Mouse (Mus musculus): ENCODE results near the gene Bsg. TPM values are rescaled to one million over a fixed set of nuclear protein-coding genes. Genes with fewer than 3 reads are reported as not detected.

The Bsg gene
- total and polyA plus RNA-seq, 3 experiments = 318 to 700 (median 346) TPM

DNA sequence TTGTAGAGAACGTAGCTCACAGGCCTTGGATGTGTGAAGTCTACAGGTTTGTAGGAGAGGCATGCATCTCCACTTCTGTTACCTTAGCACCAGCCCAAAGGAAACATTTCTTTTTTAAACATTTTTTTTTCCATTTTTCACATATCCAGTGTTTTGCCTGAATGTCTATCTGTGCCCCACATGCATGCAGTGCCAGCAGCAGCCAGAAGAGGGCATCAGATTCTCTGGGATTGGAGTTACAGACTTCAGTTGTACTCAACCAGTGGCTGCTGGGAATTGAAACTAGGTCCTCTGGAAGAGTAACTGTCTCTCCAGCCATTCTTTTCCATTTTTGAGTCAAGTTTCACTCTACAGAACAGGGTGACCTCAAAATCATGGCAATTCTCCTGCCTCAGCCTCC, 28.2 kb downstream of the Bsg start:
- no peaks in the 10 kb centered on the region for H3K9me3 ChIP-seq (replicated peaks; ENCODE audit: insufficient read depth, low read length)
- no peaks in the 10 kb centered on the region for H3K79me2 ChIP-seq (ENCODE audit: control insufficient read depth, insufficient read depth, low read length, poor library complexity)
- H3K36me3 ChIP-seq (ENCODE audit: control insufficient read depth in 1 of 2, insufficient read depth in 2 of 2, low read length in 2 of 2) = no peaks in the 10 kb centered on the region; a peak in 1 of 4 replicates
- no peak overlapping the region for H3K27ac ChIP-seq (ENCODE audit: control insufficient read depth, low read depth, low read length)
- H3K4me1 ChIP-seq (ENCODE audit: control insufficient read depth in 1 of 2, insufficient read depth in 2 of 2, low read length in 2 of 2) = no peaks in the 10 kb centered on the region
- no peak overlapping the region for H3K9ac ChIP-seq (ENCODE audit: control insufficient read depth, low read depth, low read length, poor library complexity, severe bottlenecking)
- no peaks in the 10 kb centered on the region for H3K27me3 ChIP-seq (ENCODE audit: control insufficient read depth in 1 of 2, insufficient read depth in 2 of 2, low read length in 2 of 2)
- peak; percentile 80 to 90 (median 80) for TF ChIP-seq CTCF (IDR thresholded peaks at IDR 0.05 in 2 of 3, conservative IDR thresholded peaks at IDR 0.05 in 1 of 3; ENCODE audit: control insufficient read depth in 1 of 3, insufficient read depth in 1 of 3, low read depth in 2 of 3, low read length in 3 of 3, poor library complexity in 1 of 3, severe bottlenecking in 1 of 3)
- no peak for TF ChIP-seq CHD1 (IDR thresholded peaks at IDR 0.05; ENCODE audit: low read depth, low read length)
- no peak for TF ChIP-seq NELFE (IDR thresholded peaks at IDR 0.05; ENCODE audit: low read depth, low read length)
- peak; percentile 41; the same call in 1 of the 2 replicates for TF ChIP-seq ZC3H11A (IDR thresholded peaks at IDR 0.05; ENCODE audit: low read depth, low read length)
- no peak for TF ChIP-seq MYC (IDR thresholded peaks at IDR 0.05; ENCODE audit: low read depth, low read length)
- no peak for TF ChIP-seq MAZ (IDR thresholded peaks at IDR 0.05; ENCODE audit: low read depth, low read length)
- no peak for TF ChIP-seq MAFK (IDR thresholded peaks at IDR 0.05; ENCODE audit: borderline replicate concordance, low read depth, low read length)
- TF ChIP-seq TAL1 (IDR thresholded peaks at IDR 0.05; ENCODE audit: low read length) = no peak
- TF ChIP-seq SMC3 (IDR thresholded peaks at IDR 0.05; ENCODE audit: low read depth, low read length) = peak; percentile 77
- TF ChIP-seq RCOR1 (IDR thresholded peaks at IDR 0.05; ENCODE audit: low read depth, low read length) = no peak
- no peak for TF ChIP-seq HCFC1 (IDR thresholded peaks at IDR 0.05; ENCODE audit: low read depth, low read length)
- TF ChIP-seq RAD21 (IDR thresholded peaks at IDR 0.05; ENCODE audit: low read depth, low read length) = peak; percentile 60
- TF ChIP-seq SIN3A (IDR thresholded peaks at IDR 0.05; ENCODE audit: low read length) = no peak; the same call in 1 of the 2 replicates
- DNase-seq (ENCODE audit: low read depth, low spot score) = peak; percentile 67
- H3K4me3 ChIP-seq (ENCODE audit: control insufficient read depth in 1 of 2, insufficient read depth in 1 of 2, low read depth in 2 of 2, low read length in 2 of 2) = no peak overlapping the region

- TF ChIP-seq USF1 (IDR thresholded peaks at IDR 0.05; ENCODE audit: low read depth, low read length) (no peak), HCFC1 (IDR thresholded peaks at IDR 0.05; ENCODE audit: low read depth, low read length) (no peak), POLR2AphosphoS2 (IDR thresholded peaks at IDR 0.05; ENCODE audit: low read length) (no peak), CTCF (IDR thresholded peaks at IDR 0.05 in 2 of 3, conservative IDR thresholded peaks at IDR 0.05 in 1 of 3; ENCODE audit: control insufficient read depth in 1 of 3, insufficient read depth in 1 of 3, low read depth in 2 of 3, low read length in 3 of 3, poor library complexity in 1 of 3, severe bottlenecking in 1 of 3) (no peak), NELFE (IDR thresholded peaks at IDR 0.05; ENCODE audit: low read depth, low read length) (no peak), RCOR1 (IDR thresholded peaks at IDR 0.05; ENCODE audit: low read depth, low read length) (no peak), MAFK (IDR thresholded peaks at IDR 0.05; ENCODE audit: borderline replicate concordance, low read depth, low read length) (no peak), NRF1 (IDR thresholded peaks at IDR 0.05; ENCODE audit: insufficient read depth, low read depth, low read length, poor library complexity, severe bottlenecking) (no peak), ZNF384 (IDR thresholded peaks at IDR 0.05; ENCODE audit: low read depth, low read length) (no peak), MXI1 (IDR thresholded peaks at IDR 0.05; ENCODE audit: low read depth, low read length) (no peak), MAX (IDR thresholded peaks at IDR 0.05; ENCODE audit: low read length) (no peak), TAL1 (IDR thresholded peaks at IDR 0.05; ENCODE audit: low read length) (no peak), E2F4 (IDR thresholded peaks at IDR 0.05; ENCODE audit: borderline replicate concordance, low read depth, low read length) (no peak), MEF2A (IDR thresholded peaks at IDR 0.05; ENCODE audit: extremely low read depth, insufficient replicate concordance, low read depth, low read length, poor library complexity, severe bottlenecking) (no peak), TBP (IDR thresholded peaks at IDR 0.05; ENCODE audit: low read depth, low read length) (no peak), KAT2A (conservative IDR thresholded peaks at IDR 0.05; ENCODE audit: low read depth, low read length) (no peak), ELF1 (IDR thresholded peaks at IDR 0.05; ENCODE audit: low read depth, low read length) (no peak)
- Histone ChIP-seq H3K4me1 (ENCODE audit: control insufficient read depth in 1 of 2, insufficient read depth in 2 of 2, low read length in 2 of 2) (no peaks in the 10 kb centered on the region), H3K27ac (ENCODE audit: control insufficient read depth, low read depth, low read length) (no peak overlapping the region), H3K9ac (ENCODE audit: control insufficient read depth, low read depth, low read length, poor library complexity, severe bottlenecking) (no peak overlapping the region), H3K4me3 (ENCODE audit: control insufficient read depth in 1 of 2, insufficient read depth in 1 of 2, low read depth in 2 of 2, low read length in 2 of 2) (no peak overlapping the region), H3K9me3 (replicated peaks; ENCODE audit: insufficient read depth, low read length) (no peaks in the 10 kb centered on the region), H3K36me3 (ENCODE audit: control insufficient read depth in 1 of 2, insufficient read depth in 2 of 2, low read length in 2 of 2) (no peaks in the 10 kb centered on the region; a peak in 1 of 4 replicates), H3K27me3 (ENCODE audit: control insufficient read depth in 1 of 2, insufficient read depth in 2 of 2, low read length in 2 of 2) (no peaks in the 10 kb centered on the region), H3K79me2 (ENCODE audit: control insufficient read depth, insufficient read depth, low read length, poor library complexity) (no peaks in the 10 kb centered on the region)
- no peak for DNase-seq (ENCODE audit: low read depth, low spot score)
These were observed 29.6 kb downstream of the Bsg start for GRCm38 (mm10) chr10:79733847-79734246.
